Mouse (Mus musculus): ENCODE measurements around the gene Fgfrl1. TPM values are rescaled to one million over a fixed set of nuclear protein-coding genes. Genes with fewer than 3 reads are reported as not detected.

Gene Fgfrl1
- polyA plus RNA-seq, 1 experiment from 2014 or later: 14.4 TPM

DNA sequence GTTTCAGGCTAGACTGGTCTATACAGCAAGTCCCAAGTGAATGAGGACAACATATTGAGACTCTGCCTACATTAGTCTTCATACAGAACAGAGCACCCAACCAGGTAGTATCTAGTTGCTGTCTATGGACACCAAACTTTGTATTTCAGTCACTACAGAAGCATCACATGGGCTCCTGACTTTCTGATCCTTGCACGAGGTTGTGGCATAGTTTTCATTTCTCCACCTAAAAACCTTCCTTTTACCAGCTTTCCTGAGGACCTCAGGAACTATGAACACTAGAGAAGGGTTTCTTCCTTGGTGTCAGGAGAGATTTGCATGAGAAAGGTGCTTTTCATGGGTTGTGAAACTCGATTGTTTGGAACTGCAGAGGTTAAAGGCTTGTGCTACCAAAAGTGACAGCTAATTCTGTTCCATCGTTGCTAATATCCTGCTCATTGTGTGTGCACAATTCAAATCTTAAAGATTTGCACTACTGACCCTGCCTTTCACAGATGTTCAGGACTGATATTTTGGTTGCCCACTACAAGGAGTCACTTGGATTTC lies 23.7 kb upstream of the Fgfrl1 start:
- H3K4me2 ChIP-seq: peak overlapping the region; percentile 79
- peaks cover 18% of the 10 kb centered on the region for H3K4me1 ChIP-seq
- 15% methylated on average over 3 of the region's 3 CpGs for WGBS
- peaks cover 7% of the 10 kb centered on the region; the same call in 1 of the 2 replicates for H3K27me3 ChIP-seq
- peak overlapping the region; percentile 89 for H3K27ac ChIP-seq
- H3K9me3 ChIP-seq: no peaks in the 10 kb centered on the region
- peak overlapping the region; percentile 54 for H3K4me3 ChIP-seq
- no peak for ATAC-seq (ENCODE audit: insufficient number of reproducible peaks, insufficient read depth, low FRiP score, low TSS enrichment, low read depth)
- peak overlapping the region; percentile 80 for H3K9ac ChIP-seq
- H3K36me3 ChIP-seq: peaks cover 24% of the 10 kb centered on the region

DNA sequence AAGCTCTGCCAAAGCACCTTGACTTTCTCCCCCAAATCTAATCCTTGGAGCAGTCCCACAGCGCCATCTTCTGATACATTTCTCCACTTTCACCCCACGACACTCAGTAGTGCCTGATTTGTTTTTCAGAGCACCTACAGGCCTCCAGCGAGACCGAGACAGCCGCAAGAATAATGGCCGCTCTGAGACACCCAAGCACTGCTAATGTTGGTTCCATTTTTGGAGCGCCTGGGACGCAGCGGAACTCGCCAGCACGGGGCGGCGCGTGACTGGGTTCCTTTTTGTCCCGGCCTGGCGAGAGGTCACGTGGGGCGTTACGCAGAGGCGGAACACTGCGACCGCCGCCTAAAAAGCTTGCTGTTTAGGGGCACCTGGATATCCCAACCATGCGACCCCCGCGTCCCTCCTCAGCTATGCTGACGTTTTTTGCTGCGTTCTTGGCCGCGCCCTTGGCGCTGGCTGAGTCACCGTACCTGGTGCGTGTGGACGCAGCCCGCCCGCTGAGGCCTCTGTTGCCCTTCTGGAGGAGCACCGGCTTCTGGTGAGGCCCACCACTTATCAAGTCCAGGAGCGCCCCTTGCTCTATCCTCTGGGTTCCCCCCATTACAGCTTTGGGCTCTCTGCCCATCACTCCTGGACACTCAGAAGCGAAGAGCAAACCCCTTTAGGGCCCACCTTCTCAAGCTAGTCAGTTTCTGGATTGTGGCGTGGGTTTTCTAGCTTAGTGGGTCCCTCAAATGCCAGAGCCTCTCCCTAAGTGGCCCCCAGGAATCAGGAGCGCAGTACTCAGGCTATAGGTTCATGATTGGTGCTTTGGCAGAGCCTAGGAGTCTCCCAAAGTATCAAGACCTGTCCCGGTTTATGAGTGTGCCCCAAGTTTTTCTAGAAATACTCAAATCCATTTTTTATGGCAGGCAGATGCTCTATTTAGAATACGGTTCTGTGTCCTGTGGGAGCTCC lies 22.9 kb upstream of the Fgfrl1 start, which contains the start of gene Dgkq:
Gene Dgkq, minus strand, starts transcription at position 696 of the 960 bp plus-strand sequence.
- ATAC-seq (ENCODE audit: insufficient number of reproducible peaks, insufficient read depth, low FRiP score, low TSS enrichment, low read depth): peak; percentile 69
- WGBS: 7% methylated on average over 43 of the region's 43 CpGs
- Histone ChIP-seq H3K27me3 (peaks cover 7% of the 10 kb centered on the region; the same call in 1 of the 2 replicates), H3K4me2 (peak within 1 kb of the TSS; percentile 79), H3K36me3 (peaks cover 31% of the 10 kb centered on the region), H3K9me3 (no peaks in the 10 kb centered on the region), H3K4me1 (peaks cover 18% of the 10 kb centered on the region), H3K27ac (peak within 1 kb of the TSS; percentile 89), H3K9ac (peak within 1 kb of the TSS; percentile 80), H3K4me3 (peak within 1 kb of the TSS; percentile 54)

DNA sequence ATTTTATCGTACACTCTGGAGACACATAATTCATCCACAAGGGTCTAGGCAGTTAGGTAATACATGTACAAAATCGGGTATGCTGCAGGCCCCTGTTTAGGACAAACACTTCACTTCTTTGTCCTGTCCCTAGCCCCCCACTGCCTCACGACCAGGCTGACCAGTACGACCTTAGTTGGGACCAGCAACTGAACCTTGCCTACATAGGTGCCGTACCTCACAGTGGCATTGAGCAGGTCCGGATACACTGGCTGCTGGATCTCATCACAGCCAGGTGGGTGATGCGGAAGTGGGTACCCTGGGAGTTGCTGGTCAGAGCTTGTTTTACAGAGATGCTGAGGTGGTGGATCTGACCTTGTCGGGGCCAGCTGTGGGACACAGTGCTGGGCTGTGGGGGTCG lies 22.2 kb upstream of the Fgfrl1 start:
- Histone ChIP-seq H3K4me3 (peak overlapping the region; percentile 54), H3K9me3 (no peaks in the 10 kb centered on the region), H3K27ac (no peak overlapping the region), H3K27me3 (peaks cover 2% of the 10 kb centered on the region; the same call in 1 of the 2 replicates), H3K9ac (peak overlapping the region; percentile 80), H3K4me2 (peak overlapping the region; percentile 79), H3K4me1 (peaks cover 18% of the 10 kb centered on the region), H3K36me3 (peaks cover 31% of the 10 kb centered on the region)
- 77% methylated on average over 9 of the region's 9 CpGs for WGBS
- ATAC-seq (ENCODE audit: insufficient number of reproducible peaks, insufficient read depth, low FRiP score, low TSS enrichment, low read depth): no peak

DNA sequence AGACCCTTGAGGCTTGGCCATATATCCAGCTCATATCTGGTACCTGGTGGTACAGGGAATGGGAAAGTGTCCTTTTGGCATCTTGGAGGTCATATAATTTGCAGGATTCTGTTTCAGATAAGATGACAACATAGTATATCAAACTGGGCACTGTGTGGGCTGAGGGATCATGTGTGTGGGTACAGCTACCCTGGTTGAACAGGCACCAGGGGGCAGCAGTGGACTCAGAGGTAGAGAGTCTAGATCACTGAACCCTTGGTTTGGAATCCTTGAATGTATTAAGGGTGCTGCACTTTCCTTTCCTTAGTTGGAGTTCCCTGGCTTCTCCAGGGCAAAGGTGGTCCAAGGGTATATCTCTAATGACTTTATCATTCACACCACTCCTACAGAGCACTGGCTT lies 21.4 kb upstream of the Fgfrl1 start:
- H3K4me3 ChIP-seq: no peak overlapping the region
- H3K9ac ChIP-seq: no peak overlapping the region
- no peaks in the 10 kb centered on the region for H3K27me3 ChIP-seq
- H3K4me2 ChIP-seq: no peak overlapping the region
- H3K9me3 ChIP-seq: no peaks in the 10 kb centered on the region
- peaks cover 19% of the 10 kb centered on the region for H3K4me1 ChIP-seq
- no peak for ATAC-seq (ENCODE audit: insufficient number of reproducible peaks, insufficient read depth, low FRiP score, low TSS enrichment, low read depth)
- no peak overlapping the region for H3K27ac ChIP-seq
- H3K36me3 ChIP-seq: peaks cover 31% of the 10 kb centered on the region

DNA sequence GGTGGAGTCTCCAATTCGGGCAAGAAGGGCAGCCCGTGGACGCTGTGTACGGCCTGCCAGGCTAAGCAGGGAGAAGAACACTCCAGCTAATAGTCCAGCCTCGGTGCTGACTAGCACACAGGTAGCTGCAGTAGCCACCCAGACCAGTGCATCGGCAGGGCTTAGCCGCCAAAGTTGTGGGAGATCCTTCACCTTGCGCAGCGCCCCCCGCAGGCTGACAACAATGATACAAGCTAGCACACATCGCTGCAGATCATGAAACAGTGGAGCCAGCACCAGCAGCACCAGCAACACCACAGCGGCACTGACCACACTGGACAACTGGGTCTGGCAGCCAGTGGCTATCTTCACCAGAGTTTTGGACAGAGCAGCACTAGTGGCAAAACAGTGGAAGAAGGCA lies 20.4 kb upstream of the Fgfrl1 start:
- 93% methylated on average over 12 of the region's 12 CpGs for WGBS
- no peak overlapping the region for H3K4me3 ChIP-seq
- H3K9ac ChIP-seq: no peak overlapping the region
- H3K4me1 ChIP-seq: peaks cover 24% of the 10 kb centered on the region
- no peaks in the 10 kb centered on the region for H3K27me3 ChIP-seq
- peaks cover 31% of the 10 kb centered on the region for H3K36me3 ChIP-seq
- H3K4me2 ChIP-seq: no peak overlapping the region
- ATAC-seq (ENCODE audit: insufficient number of reproducible peaks, insufficient read depth, low FRiP score, low TSS enrichment, low read depth): no peak
- H3K27ac ChIP-seq: no peak overlapping the region
- H3K9me3 ChIP-seq: no peaks in the 10 kb centered on the region

DNA sequence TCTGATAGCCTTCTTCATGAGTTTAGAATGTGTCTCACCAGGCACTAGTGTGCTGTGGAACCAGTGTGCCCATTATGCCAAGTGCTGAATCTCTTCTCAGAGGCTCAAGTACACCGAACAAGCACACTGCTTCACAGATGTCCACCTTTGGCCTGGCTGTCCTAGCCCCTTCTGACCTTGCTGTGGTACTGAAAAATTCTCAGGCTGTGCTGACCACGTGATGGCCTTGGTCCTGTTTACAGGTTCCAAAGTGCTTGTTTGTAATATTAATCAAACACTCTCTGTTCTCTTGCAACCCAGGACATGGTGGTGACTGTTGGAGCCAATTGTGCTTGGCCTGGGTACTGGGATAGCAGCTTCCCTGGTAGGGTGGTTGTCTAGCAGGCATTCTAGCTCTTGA lies 17.6 kb upstream of the Fgfrl1 start:
- no peak for ATAC-seq (ENCODE audit: insufficient number of reproducible peaks, insufficient read depth, low FRiP score, low TSS enrichment, low read depth)
- no peak overlapping the region for H3K4me2 ChIP-seq
- H3K36me3 ChIP-seq: peaks cover 31% of the 10 kb centered on the region
- H3K27ac ChIP-seq: no peak overlapping the region
- no peaks in the 10 kb centered on the region for H3K9me3 ChIP-seq
- no peak overlapping the region for H3K9ac ChIP-seq
- 81% methylated on average over 2 of the region's 2 CpGs for WGBS
- H3K27me3 ChIP-seq: no peaks in the 10 kb centered on the region
- H3K4me1 ChIP-seq: peaks cover 26% of the 10 kb centered on the region
- H3K4me3 ChIP-seq: no peak overlapping the region

DNA sequence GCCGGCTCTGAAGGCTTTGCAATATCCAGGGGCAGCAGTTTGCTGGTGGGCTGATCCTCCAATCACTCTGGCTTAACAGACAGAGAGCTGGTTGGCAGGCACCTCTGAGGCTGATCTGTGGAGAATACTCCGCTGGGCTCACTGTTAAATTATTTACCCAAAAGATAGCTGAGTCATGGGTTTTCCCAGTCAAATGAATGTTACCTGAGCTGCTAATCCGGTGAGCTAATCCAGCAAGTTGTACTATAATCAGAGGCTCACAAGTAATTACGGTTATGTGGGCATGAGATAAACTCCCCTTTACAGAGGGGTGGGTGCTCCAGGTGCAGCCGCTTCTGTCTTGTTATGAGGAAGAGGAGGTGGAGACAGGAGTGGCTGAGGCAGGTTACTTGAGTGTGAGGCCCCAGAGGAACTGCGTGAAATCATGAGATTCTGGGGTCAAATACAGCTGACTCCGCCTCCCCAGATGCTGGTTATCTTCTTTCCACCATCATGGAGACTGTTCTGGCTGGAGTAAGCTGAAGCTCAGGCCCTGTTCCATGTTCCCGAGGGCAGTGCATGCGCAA lies 16.8 kb upstream of the Fgfrl1 start, which contains the start of gene Slc26a1:
Gene Slc26a1, minus strand, starts transcription at position 319 of the 566 bp plus-strand sequence.
- Histone ChIP-seq H3K9ac (no peak within 1 kb of the TSS), H3K9me3 (no peaks in the 10 kb centered on the region), H3K4me2 (no peak within 1 kb of the TSS), H3K27me3 (no peaks in the 10 kb centered on the region), H3K4me3 (no peak within 1 kb of the TSS), H3K4me1 (peaks cover 19% of the 10 kb centered on the region), H3K27ac (peak within 1 kb of the TSS; percentile 16; the same call in 1 of the 2 replicates), H3K36me3 (peaks cover 31% of the 10 kb centered on the region)
- ATAC-seq (ENCODE audit: insufficient number of reproducible peaks, insufficient read depth, low FRiP score, low TSS enrichment, low read depth): no peak
- WGBS: 67% methylated on average over 9 of the region's 9 CpGs

DNA sequence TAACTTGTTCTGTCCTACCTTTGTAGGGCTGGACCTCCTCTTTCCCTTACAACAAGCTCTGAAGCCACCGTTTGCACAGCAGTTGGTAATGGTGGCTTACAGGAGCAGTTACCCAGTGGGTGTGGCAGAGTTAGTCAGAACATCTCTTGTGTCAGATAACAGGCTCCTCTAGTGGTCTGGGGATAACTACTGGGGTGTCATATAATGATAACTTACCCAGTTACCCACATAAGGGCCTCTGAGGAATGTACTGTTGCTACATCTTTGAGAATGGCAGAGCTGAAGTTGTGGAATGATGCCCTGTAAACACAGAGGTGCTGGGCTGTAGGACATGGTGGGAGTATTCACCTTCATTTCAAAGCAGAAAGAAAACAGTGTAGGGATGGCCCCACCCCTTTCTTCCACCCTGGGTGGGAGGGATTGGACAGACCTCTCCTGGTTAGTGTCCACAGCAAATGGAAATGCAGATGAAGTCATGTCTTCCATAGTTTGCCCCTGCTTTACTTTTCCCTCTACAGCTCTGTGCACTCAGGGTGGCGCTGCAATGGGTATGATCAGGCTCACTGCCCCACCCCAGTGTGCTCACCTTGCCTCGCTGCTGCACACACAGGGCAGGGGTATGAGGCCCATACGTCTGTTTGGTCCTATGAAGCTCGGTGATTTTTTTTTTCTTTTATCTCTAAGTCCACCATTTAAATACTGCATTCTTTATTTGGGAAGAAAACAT lies 15.2 kb upstream of the Fgfrl1 start:
- peak overlapping the region; percentile 61 for H3K4me2 ChIP-seq
- peak overlapping the region; percentile 41 for H3K4me3 ChIP-seq
- H3K36me3 ChIP-seq: peaks cover 22% of the 10 kb centered on the region
- peaks cover 17% of the 10 kb centered on the region for H3K4me1 ChIP-seq
- H3K9me3 ChIP-seq: no peaks in the 10 kb centered on the region
- H3K27ac ChIP-seq: peak overlapping the region; percentile 93
- peak; percentile 53; the same call in 1 of the 2 replicates for ATAC-seq (ENCODE audit: insufficient number of reproducible peaks, insufficient read depth, low FRiP score, low TSS enrichment, low read depth)
- 17% methylated on average over 5 of the region's 5 CpGs for WGBS
- H3K27me3 ChIP-seq: no peaks in the 10 kb centered on the region
- H3K9ac ChIP-seq: peak overlapping the region; percentile 69

DNA sequence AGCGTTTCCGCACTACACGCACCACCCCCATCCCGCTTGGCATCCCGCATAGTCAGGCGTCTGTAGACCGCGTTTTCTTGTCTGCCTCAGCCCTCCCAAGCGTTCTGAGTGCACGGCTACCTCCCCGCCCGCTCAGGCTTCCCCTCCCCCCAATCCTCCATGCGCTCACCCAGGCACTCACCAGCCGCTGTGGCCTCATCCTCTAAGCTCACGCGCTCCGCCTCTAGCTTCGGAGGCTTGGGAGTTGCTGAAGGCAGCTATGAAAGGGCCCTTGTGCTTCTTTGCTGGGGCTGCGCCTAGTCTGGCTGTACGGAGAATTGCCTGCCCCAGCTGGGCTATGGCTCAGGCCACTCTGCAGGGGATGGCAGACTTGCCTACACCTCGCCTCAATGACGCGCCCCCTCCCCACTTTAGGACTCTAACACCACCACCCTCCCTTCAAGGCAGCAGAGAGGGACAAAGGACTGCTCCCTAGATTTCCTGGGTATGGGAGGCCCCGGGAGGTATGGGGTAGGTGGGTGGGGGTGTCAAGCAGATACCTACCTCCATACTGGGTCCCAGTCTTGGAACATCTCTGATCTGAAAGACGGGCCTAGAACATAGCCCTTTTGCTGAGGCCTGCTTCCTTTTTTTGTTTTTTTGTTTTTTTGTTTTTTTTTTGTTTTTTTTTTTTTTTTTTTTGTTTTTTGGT lies 14.4 kb upstream of the Fgfrl1 start:
- peak overlapping the region; percentile 93 for H3K27ac ChIP-seq
- H3K4me2 ChIP-seq: peak overlapping the region; percentile 61
- no peaks in the 10 kb centered on the region for H3K27me3 ChIP-seq
- ATAC-seq (ENCODE audit: insufficient number of reproducible peaks, insufficient read depth, low FRiP score, low TSS enrichment, low read depth): peak; percentile 75
- H3K36me3 ChIP-seq: peaks cover 14% of the 10 kb centered on the region
- H3K4me3 ChIP-seq: peak overlapping the region; percentile 41
- H3K9ac ChIP-seq: peak overlapping the region; percentile 69
- WGBS: 2% methylated on average over 25 of the region's 25 CpGs
- peaks cover 17% of the 10 kb centered on the region for H3K4me1 ChIP-seq
- H3K9me3 ChIP-seq: no peaks in the 10 kb centered on the region

DNA sequence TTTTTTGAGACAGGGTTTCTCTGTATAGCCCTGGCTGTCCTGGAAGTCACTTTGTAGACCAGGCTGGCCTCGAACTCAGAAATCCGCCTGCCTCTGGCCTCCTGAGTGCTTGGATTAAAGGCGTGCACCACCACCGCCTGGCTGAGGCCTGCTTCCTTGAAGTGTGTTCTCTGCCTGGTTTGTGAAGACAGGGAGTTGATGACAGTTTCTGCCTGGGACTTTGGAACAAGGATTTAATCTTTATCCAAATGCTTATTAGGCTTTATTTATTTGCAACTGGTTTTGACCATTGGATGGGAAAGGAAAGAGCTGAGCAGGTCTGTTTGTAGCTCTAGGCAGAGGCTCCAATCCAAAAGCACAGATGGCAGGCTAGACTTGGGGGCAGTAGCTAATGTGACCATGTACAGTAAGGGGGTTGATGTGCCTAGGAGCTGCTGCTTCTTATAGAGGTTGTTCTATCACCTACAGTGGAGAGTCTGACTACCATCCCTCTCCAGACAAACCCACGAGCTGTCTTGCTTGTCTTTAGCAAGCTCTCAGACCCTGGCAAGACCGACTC lies 13.8 kb upstream of the Fgfrl1 start:
- H3K9ac ChIP-seq: no peak overlapping the region
- WGBS: 84% methylated on average over 6 of the region's 6 CpGs
- ATAC-seq (ENCODE audit: insufficient number of reproducible peaks, insufficient read depth, low FRiP score, low TSS enrichment, low read depth): no peak
- H3K4me3 ChIP-seq: no peak overlapping the region
- H3K27ac ChIP-seq: no peak overlapping the region
- H3K36me3 ChIP-seq: peaks cover 14% of the 10 kb centered on the region
- H3K4me2 ChIP-seq: no peak overlapping the region
- H3K4me1 ChIP-seq: peaks cover 17% of the 10 kb centered on the region
- H3K27me3 ChIP-seq: no peaks in the 10 kb centered on the region
- H3K9me3 ChIP-seq: no peaks in the 10 kb centered on the region

Measured in embryonic facial prominence, embryonic 13.5 days (tissue).